Mouse (Mus musculus) gastrocnemius, postnatal 36 days (tissue): ENCODE measurements around the gene Zbtb8os. TPM values are rescaled to one million over a fixed set of nuclear protein-coding genes. Genes with fewer than 3 reads are reported as not detected.

Experiments
- DNase-seq, 2 experiments: peaks; one replicate each; pipeline ENCODE4 v3.0.0; 2022
- intact Hi-C: fragments of 180-260 bp; cut with DNase I; formaldehyde crosslinking; loops from one replicate; pipeline ENCODE4 v1.15.1; 2025
- total RNA-seq, 2 experiments: library from RNA; stranded (reverse); gene quantifications; 2 replicates each; pipeline ENCODE4 v1.2.3; 2021

Zbtb8os gene
- total RNA-seq, 2 experiments from 2014 or later, result 23.3 to 24.2 TPM

- DNase-seq, result no peak
- intact Hi-C loops, result no loop called here
These were observed 38.8 kb downstream of the Zbtb8os start for GRCm38 (mm10) chr4:129374219-129374755.

- DNase-seq, result no peak
- intact Hi-C loops, result no loop called here
These were observed 39.5 kb downstream of the Zbtb8os start for GRCm38 (mm10) chr4:129375000-129375399.

- intact Hi-C loops, result no loop called here
- DNase-seq, result no peak
These were observed 40.3 kb downstream of the Zbtb8os start for GRCm38 (mm10) chr4:129375821-129376220.

GRCm38 (mm10) chr4:129376961-129377545, 41.6 kb downstream of the Zbtb8os start:
- peak in 1 of 2 experiments; percentile 46 for DNase-seq
- intact Hi-C loops, result no loop called here

- intact Hi-C loops, result no loop called here
- peak in 1 of 2 experiments; percentile 38 for DNase-seq
These were observed 42.3 kb downstream of the Zbtb8os start, which contains the start of gene Zbtb8a for GRCm38 (mm10) chr4:129377601-129378390. Gene Zbtb8a, minus strand, starts transcription at chr4:129378116.

GRCm38 (mm10) chr4:129379805-129380204, 44.3 kb downstream of the Zbtb8os start:
- DNase-seq, result no peak
- intact Hi-C loops, result no loop called here

- no peak for DNase-seq
These were observed 45.7 kb downstream of the Zbtb8os start for GRCm38 (mm10) chr4:129381148-129381547.

GRCm38 (mm10) chr4:129382029-129382428, 46.5 kb downstream of the Zbtb8os start:
- no peak for DNase-seq
- intact Hi-C loops, result no loop called here

More at GRCm38 (mm10) chr4:129381148-129381547, 45.7 kb downstream of the Zbtb8os start:
- intact Hi-C loops, result no loop called here

- intact Hi-C loops, result no loop called here
- no peak for DNase-seq
These were observed 47.0 kb downstream of the Zbtb8os start for GRCm38 (mm10) chr4:129382488-129382887.

GRCm38 (mm10) chr4:129383586-129383985, 48.1 kb downstream of the Zbtb8os start:
- intact Hi-C loops, result no loop called here

GRCm38 (mm10) chr4:129384440-129384839, 48.9 kb downstream of the Zbtb8os start:
- no peak for DNase-seq
- intact Hi-C loops, result no loop called here

More at GRCm38 (mm10) chr4:129383586-129383985, 48.1 kb downstream of the Zbtb8os start:
- DNase-seq, result no peak

- intact Hi-C loops, result no loop called here
- DNase-seq, result no peak
These were observed 50.2 kb downstream of the Zbtb8os start for GRCm38 (mm10) chr4:129385685-129386084.

GRCm38 (mm10) chr4:129386269-129386946, 50.9 kb downstream of the Zbtb8os start:
- intact Hi-C loops, result no loop called here
- DNase-seq, result no peak

- no peak for DNase-seq
- intact Hi-C loops, result no loop called here
These were observed 51.5 kb downstream of the Zbtb8os start for GRCm38 (mm10) chr4:129386989-129387388.

- intact Hi-C loops, result no loop called here
- no peak for DNase-seq
These were observed 52.9 kb downstream of the Zbtb8os start for GRCm38 (mm10) chr4:129388404-129388803.

- intact Hi-C loops, result no loop called here
- no peak for DNase-seq
These were observed 54.8 kb downstream of the Zbtb8os start for GRCm38 (mm10) chr4:129390216-129390743.

- intact Hi-C loops, result no loop called here
- DNase-seq, result no peak
These were observed 55.6 kb downstream of the Zbtb8os start for GRCm38 (mm10) chr4:129390936-129391557.

GRCm38 (mm10) chr4:129394089-129394870, 58.8 kb downstream of the Zbtb8os start:
- intact Hi-C loops, result no loop called here
- DNase-seq, result no peak

- DNase-seq, result no peak
- intact Hi-C loops, result no loop called here
These were observed 61.5 kb downstream of the Zbtb8os start for GRCm38 (mm10) chr4:129396960-129397359.
